Mouse (Mus musculus) cerebellum, adult 2 months (tissue): Measurements from ENCODE around the gene Selenoh.

Experiments
- CTCF ChIP-seq: fragments of 200-500 bp; IDR thresholded peaks from 2 replicates; pipeline ENCODE4 v1.5.1; 2011; ENCODE audit warnings: low read depth, mild to moderate bottlenecking, control low read depth, low read length, moderate library complexity, borderline replicate concordance; ENCODE audit not compliant: insufficient read depth
- POLR2A ChIP-seq: fragments of 200-500 bp; IDR thresholded peaks from 2 replicates; pipeline ENCODE4 v1.6.1; 2011; ENCODE audit warnings: low read length, control low read depth, borderline replicate concordance; ENCODE audit not compliant: insufficient read depth

- TF ChIP-seq CTCF (no peak), POLR2A (no peak)
These were observed 33.0 kb downstream of the Selenoh start for GRCm38 (mm10) chr2:84637452-84638165.
